Mouse (Mus musculus): ENCODE results near the gene Nubp1. TPM values are rescaled to one million over a fixed set of nuclear protein-coding genes. Genes with fewer than 3 reads are reported as not detected.

Gene Nubp1
- polyA plus RNA-seq, 1 experiment from 2014 or later = 61.8 TPM

DNA sequence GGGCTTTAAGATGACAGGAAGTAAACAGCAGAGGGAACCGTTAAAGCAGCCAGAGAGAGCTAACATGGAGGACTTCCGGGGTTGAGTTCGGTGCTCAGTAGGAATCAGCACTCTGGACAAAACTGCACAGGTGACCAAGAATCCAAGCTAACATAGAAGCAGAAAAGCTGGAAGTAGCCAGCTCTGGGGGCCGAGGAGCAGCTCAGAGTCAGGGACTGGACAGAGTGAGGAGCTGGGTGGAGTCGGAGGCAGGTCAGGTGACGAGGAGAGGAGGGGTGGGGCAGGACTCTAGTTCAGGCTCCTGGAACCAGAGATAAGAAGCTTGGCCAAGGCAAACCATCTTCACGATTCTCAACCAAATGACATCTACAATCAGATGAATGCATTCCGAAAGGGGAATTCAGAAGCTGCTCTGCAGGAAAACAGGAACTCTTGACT lies 27.7 kb upstream of the Nubp1 start:
- 30% methylated on average over 8 of the region's 8 CpGs for WGBS
- H3K4me1 ChIP-seq = no peaks in the 10 kb centered on the region
- H3K4me2 ChIP-seq (replicated peaks) = peak overlapping the region; percentile 29
- no peak overlapping the region for H3K27ac ChIP-seq
- H3K36me3 ChIP-seq = no peaks in the 10 kb centered on the region
- no peak overlapping the region for H3K9ac ChIP-seq
- H3K4me3 ChIP-seq = no peak overlapping the region
- no peak for ATAC-seq (ENCODE audit: insufficient number of reproducible peaks, insufficient read depth, low FRiP score, low TSS enrichment)
- no peaks in the 10 kb centered on the region for H3K9me3 ChIP-seq
- 0 out of 2 replicates have a peak, but pooled peaks cover under 1% of the 10 kb centered on the region for H3K27me3 ChIP-seq

DNA sequence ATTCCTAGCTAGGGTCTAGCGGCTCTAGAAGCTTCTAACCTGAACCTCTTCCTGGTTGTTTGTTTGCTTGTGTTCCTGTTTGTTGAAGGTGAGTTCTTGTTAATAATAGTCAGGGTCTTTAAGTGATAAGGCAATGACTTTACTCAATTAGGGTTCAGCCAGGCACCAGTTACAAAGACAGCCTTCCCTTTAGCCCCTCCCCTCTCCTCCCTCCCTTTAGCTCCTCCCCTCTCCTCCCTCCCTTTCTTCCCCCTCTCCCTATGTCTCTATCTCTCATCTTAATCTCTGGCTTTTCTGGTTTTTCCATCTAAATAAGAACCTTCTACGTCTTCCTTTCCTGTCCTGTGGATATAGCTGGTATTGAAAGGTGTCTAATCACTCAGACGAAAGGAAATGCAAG lies 27.2 kb upstream of the Nubp1 start:
- H3K9ac ChIP-seq = no peak overlapping the region
- no peaks in the 10 kb centered on the region for H3K4me1 ChIP-seq
- ATAC-seq (ENCODE audit: insufficient number of reproducible peaks, insufficient read depth, low FRiP score, low TSS enrichment) = no peak
- H3K36me3 ChIP-seq = no peaks in the 10 kb centered on the region
- H3K27ac ChIP-seq = no peak overlapping the region
- H3K27me3 ChIP-seq = 0 out of 2 replicates have a peak, but pooled peaks cover 3% of the 10 kb centered on the region
- H3K9me3 ChIP-seq = no peaks in the 10 kb centered on the region
- H3K4me3 ChIP-seq = no peak overlapping the region
- 60% methylated on average over 3 of the region's 3 CpGs for WGBS
- peak overlapping the region; percentile 29; the same call in 1 of the 2 replicates for H3K4me2 ChIP-seq (replicated peaks)

DNA sequence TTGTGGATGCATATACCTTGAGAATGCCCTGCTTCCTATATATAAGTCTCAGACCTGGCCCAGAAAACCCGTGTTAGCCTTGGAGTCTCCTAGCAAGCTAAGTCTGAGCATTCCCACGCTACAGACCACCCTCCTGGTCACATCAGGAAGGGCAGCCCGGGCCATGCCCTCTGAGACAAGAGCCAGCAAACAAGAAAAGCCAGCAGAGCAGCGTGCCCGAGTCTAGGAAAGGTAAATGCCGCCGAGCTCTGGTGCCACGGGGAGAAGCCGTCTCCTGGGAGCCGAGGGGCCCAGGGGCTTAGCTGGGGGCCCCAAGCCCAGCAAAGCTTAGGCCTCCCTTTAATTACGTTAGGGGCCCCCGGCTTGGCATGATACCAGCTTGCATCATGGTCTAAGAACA lies 26.5 kb upstream of the Nubp1 start:
- 76% methylated on average over 12 of the region's 12 CpGs for WGBS
- Histone ChIP-seq H3K9ac (no peak overlapping the region), H3K27ac (no peak overlapping the region), H3K4me2 (replicated peaks) (no peak overlapping the region), H3K4me1 (no peaks in the 10 kb centered on the region), H3K36me3 (no peaks in the 10 kb centered on the region), H3K4me3 (no peak overlapping the region), H3K27me3 (0 out of 2 replicates have a peak, but pooled peaks cover 3% of the 10 kb centered on the region), H3K9me3 (no peaks in the 10 kb centered on the region)
- no peak for ATAC-seq (ENCODE audit: insufficient number of reproducible peaks, insufficient read depth, low FRiP score, low TSS enrichment)

DNA sequence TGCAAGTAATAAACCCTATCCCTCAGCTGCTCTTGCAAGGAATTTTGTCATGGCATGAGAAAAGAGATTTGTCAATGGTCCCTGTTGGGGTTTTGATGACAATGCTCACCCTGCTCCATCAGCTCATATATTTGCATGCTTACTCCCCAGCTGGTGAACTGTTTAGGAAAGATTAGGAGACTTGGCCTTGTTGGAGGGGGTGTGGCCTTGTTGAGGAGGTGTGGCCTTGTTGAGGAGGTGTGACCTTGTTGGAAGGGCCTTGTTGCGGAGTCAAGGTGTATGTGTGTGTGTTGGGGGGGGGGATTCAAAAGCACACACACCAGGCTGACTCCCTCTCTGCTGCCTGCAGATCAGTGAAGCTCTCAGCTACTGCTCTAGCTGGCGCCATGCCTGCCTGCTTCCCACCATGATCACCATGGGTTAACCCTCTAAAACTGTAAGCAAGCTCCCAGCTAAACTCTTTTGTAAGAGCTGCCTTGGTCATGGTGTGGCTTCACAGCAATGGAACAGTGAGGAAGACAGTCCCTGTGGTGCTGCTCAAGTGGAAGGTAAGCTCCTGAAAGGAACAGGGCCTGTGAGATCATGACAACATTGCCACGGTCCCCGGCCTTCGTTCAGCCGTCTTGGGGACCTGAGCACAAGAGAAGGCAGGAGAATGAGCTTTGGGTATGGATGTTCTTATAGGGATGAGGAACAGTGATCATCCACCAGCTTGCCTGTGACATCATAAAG lies 22.9 kb upstream of the Nubp1 start:
- H3K4me3 ChIP-seq = no peak overlapping the region
- H3K27me3 ChIP-seq = peaks cover 8% of the 10 kb centered on the region; the same call in 1 of the 2 replicates
- no peak for ATAC-seq (ENCODE audit: insufficient number of reproducible peaks, insufficient read depth, low FRiP score, low TSS enrichment)
- no peak overlapping the region for H3K4me2 ChIP-seq (replicated peaks)
- no peak overlapping the region for H3K9ac ChIP-seq
- H3K36me3 ChIP-seq = no peaks in the 10 kb centered on the region
- H3K4me1 ChIP-seq = no peaks in the 10 kb centered on the region
- H3K27ac ChIP-seq = no peak overlapping the region
- no peaks in the 10 kb centered on the region for H3K9me3 ChIP-seq
- WGBS = 91% methylated on average over 6 of the region's 6 CpGs

DNA sequence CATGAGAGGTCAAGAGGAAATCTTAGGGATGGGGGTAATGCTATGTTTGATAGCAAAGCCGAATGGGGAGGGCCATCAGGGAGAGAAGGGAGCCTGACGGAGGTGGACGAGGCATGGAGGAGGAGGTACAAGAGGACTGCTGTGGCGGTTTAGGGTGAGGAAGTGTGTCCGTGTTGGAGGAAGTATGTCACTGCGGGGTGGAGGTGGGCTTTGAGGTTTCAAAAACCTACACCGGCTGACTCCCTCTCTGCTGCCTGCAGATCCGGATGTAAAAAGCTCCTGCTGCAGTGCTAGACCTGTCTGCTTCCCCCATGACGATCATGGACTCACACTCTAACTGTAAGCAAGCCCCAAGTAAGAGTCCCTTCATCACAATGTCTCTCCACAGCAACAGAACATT lies 19.2 kb upstream of the Nubp1 start:
- Histone ChIP-seq H3K4me2 (replicated peaks) (no peak overlapping the region), H3K27me3 (peaks cover 27% of the 10 kb centered on the region)
- 82% methylated on average over 9 of the region's 9 CpGs for WGBS

DNA sequence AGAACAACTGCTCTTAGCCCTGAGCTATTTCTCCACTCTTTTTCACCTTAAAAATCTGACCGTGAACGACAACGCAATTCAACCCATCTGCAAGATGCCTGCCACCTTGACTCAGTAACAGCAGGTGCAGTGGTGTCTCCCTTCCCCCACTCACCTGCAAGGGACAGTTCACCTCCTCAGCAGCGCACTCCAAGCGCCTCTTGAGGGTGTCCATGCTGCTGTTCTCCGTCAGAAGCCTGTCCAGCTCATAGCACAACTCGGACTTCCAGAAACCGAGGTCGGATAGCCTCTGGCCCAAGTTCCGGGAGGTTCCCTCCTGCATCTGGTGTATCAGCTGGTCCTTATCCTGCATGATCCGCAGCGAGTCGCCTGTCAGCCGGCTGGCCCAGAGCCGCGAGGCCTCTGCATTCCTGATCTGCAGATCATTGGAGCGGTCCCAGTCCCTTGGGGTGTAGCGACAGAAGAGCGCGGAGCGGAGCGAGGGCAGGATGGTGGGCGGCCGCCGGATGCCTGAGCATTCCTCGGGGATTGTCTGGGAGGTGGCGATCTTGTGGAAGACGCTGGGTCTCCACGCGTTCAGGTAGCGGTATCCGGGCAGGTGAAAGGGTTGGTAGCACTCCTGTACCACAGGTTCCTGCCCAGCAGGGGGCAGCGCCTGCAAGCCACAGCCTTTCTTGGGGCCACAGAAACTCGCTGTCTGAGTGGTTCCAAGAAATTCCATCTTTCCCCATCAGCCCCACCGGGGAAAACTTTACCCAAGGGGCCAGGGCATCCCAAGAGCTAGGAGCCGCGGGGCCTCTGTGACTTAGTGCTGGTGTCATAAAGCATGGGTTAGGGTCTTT lies 16.8 kb upstream of the Nubp1 start, which contains the start of gene Tekt5:
Gene Tekt5 (minus strand): TSS at position 792 of the 842 bp plus-strand sequence.
- peak within 1 kb of the TSS; percentile 47 for H3K4me2 ChIP-seq (replicated peaks)
- H3K36me3 ChIP-seq = no peaks in the 10 kb centered on the region
- peaks cover 6% of the 10 kb centered on the region; the same call in 1 of the 2 replicates for H3K4me1 ChIP-seq
- peaks cover 24% of the 10 kb centered on the region for H3K27me3 ChIP-seq
- WGBS = 6% methylated on average over 37 of the region's 37 CpGs
- no peak within 1 kb of the TSS for H3K27ac ChIP-seq
- peak within 1 kb of the TSS; percentile 22 for H3K4me3 ChIP-seq
- no peaks in the 10 kb centered on the region for H3K9me3 ChIP-seq
- H3K9ac ChIP-seq = peak within 1 kb of the TSS; percentile 38; the same call in 1 of the 2 replicates
- no peak for ATAC-seq (ENCODE audit: insufficient number of reproducible peaks, insufficient read depth, low FRiP score, low TSS enrichment)

More for the DNA sequence above, 19.2 kb upstream of the Nubp1 start:
- no peak for ATAC-seq (ENCODE audit: insufficient number of reproducible peaks, insufficient read depth, low FRiP score, low TSS enrichment)
- Histone ChIP-seq H3K4me3 (no peak overlapping the region), H3K9me3 (no peaks in the 10 kb centered on the region), H3K27ac (no peak overlapping the region), H3K9ac (no peak overlapping the region), H3K4me1 (peaks cover 6% of the 10 kb centered on the region; the same call in 1 of the 2 replicates), H3K36me3 (no peaks in the 10 kb centered on the region)

DNA sequence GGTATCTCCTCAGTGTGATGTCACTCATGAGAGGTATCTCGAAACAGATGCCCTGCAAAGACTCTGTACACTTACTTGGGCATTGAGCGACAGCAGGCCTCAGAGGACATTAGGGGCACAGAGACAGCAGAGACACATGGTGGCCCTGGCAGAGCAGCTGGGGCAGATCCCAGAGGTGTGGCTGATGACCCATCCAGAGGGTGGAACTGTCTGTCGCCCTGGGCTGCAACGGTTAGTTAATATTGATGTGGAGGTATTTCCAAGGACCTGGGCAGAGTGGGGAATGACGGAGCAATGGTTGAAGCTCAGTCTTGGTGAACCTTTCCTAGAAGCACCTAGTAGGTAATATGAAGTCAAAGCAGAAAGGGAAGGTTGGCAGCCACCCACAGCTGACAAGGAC lies 13.0 kb upstream of the Nubp1 start:
- no peak overlapping the region for H3K4me2 ChIP-seq (replicated peaks)
- no peak overlapping the region for H3K9ac ChIP-seq
- no peak overlapping the region for H3K27ac ChIP-seq
- H3K4me1 ChIP-seq = peaks cover 6% of the 10 kb centered on the region; the same call in 1 of the 2 replicates
- H3K9me3 ChIP-seq = no peaks in the 10 kb centered on the region
- ATAC-seq (ENCODE audit: insufficient number of reproducible peaks, insufficient read depth, low FRiP score, low TSS enrichment) = no peak
- 73% methylated on average over 5 of the region's 5 CpGs for WGBS
- no peak overlapping the region for H3K4me3 ChIP-seq
- peaks cover 20% of the 10 kb centered on the region for H3K27me3 ChIP-seq
- H3K36me3 ChIP-seq = no peaks in the 10 kb centered on the region

DNA sequence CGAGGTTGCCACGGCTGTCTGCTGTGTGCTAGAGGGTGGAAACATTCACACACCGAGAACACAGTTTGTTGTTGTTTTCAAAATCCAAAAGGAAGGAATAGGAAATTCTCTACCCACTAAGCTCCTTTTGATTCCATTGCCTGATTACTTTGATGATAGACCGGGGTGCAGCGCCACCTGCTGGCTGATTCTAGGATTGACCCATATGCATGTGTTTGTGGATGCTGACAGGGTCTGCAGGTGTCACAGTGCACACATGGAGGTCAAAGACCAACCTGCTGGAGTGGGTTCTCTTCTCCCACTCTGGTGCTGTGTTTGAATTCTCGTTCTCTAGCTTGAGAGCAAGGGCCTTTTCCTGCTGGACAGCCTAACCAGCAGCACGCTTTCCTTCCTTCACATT lies 12.6 kb upstream of the Nubp1 start:
- no peak overlapping the region for H3K4me2 ChIP-seq (replicated peaks)
- ATAC-seq (ENCODE audit: insufficient number of reproducible peaks, insufficient read depth, low FRiP score, low TSS enrichment) = no peak
- H3K27me3 ChIP-seq = peaks cover 16% of the 10 kb centered on the region
- no peak overlapping the region for H3K27ac ChIP-seq
- no peaks in the 10 kb centered on the region for H3K9me3 ChIP-seq
- no peak overlapping the region for H3K4me3 ChIP-seq
- H3K9ac ChIP-seq = no peak overlapping the region
- H3K36me3 ChIP-seq = no peaks in the 10 kb centered on the region
- peaks cover 6% of the 10 kb centered on the region; the same call in 1 of the 2 replicates for H3K4me1 ChIP-seq
- WGBS = 24% methylated on average over 7 of the region's 7 CpGs

DNA sequence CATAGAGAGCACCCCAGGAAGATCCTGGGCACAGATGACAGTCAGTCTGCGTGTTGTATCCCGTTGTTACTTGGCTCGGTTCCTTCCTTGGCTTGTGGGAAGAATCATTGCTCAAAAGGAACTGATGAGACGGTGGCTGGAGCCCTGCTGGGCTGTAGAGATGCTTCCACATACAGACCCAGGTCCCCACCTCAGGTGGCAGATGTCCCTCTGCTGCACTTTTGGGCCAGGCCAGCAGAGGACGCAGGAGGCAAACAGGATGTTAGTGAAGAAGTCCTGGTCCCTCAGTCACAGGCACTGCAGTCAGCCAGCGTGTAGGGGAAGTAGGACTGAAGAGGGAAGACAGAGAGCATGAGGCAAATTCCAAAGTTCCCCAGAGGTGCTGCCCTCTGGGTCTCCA lies 4.2 kb downstream of the Nubp1 start:
- no peak overlapping the region for H3K27ac ChIP-seq
- no peak overlapping the region for H3K4me2 ChIP-seq (replicated peaks)
- ATAC-seq (ENCODE audit: insufficient number of reproducible peaks, insufficient read depth, low FRiP score, low TSS enrichment) = no peak
- H3K4me1 ChIP-seq = peaks cover 5% of the 10 kb centered on the region
- H3K36me3 ChIP-seq = peaks cover 73% of the 10 kb centered on the region
- no peak overlapping the region for H3K9ac ChIP-seq
- H3K9me3 ChIP-seq = no peaks in the 10 kb centered on the region
- no peaks in the 10 kb centered on the region for H3K27me3 ChIP-seq
- H3K4me3 ChIP-seq = no peak overlapping the region
- 80% methylated on average over 6 of the region's 6 CpGs for WGBS

DNA sequence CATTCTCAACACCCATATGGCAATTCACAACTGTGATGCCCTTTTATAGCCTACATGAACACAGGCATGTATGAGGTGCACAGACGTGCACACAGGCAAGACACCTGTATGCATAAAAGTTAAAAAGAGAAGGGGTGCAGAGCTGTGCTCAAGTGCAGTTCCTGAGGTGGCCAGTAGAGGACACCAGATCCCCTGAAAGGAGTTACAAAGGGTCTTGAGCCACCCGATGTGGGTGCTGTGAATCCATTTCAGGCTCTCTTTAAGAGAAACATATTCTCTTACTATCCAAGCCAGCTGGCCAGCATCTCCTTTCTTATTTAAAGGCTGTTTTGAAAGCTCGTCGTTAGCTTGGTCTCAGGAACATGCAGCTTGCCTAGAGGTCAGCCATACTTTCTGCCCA lies 5.1 kb downstream of the Nubp1 start:
- ATAC-seq (ENCODE audit: insufficient number of reproducible peaks, insufficient read depth, low FRiP score, low TSS enrichment) = no peak
- Histone ChIP-seq H3K9ac (no peak overlapping the region), H3K4me3 (no peak overlapping the region), H3K4me2 (replicated peaks) (no peak overlapping the region), H3K27me3 (no peaks in the 10 kb centered on the region), H3K27ac (no peak overlapping the region), H3K4me1 (peaks cover 5% of the 10 kb centered on the region), H3K36me3 (peaks cover 82% of the 10 kb centered on the region), H3K9me3 (no peaks in the 10 kb centered on the region)
- 96% methylated on average over 4 of the region's 4 CpGs for WGBS

DNA sequence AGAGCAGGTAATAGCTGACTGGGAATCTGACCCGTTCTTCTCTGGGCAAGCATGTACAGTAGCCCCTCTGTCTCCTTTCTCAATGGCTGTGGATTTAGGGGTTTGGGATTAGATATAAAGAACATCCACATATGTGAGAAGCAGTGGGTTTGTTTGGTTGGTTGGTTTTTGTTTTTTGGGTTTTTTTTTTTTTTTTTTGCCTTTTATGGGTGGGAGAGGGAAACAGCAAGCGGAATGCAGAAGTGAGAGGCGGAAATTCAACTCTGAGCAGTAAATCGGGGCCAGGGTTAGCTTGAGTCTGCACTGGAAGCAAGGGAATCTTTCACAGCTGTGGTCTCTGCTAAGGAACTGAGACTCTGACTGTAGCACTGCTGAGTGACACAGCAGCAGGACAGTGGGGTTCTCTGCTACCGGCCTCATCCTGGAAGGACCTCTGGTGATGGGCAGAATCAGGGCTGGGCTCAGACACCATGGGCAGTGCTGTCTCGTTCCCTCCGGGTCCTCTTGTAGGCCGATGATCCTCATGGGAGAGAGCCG lies 6.0 kb downstream of the Nubp1 start:
- Histone ChIP-seq H3K9me3 (no peaks in the 10 kb centered on the region), H3K27me3 (no peaks in the 10 kb centered on the region), H3K36me3 (peaks cover 91% of the 10 kb centered on the region), H3K27ac (no peak overlapping the region), H3K9ac (no peak overlapping the region), H3K4me2 (replicated peaks) (no peak overlapping the region), H3K4me3 (no peak overlapping the region), H3K4me1 (no peaks in the 10 kb centered on the region)
- ATAC-seq (ENCODE audit: insufficient number of reproducible peaks, insufficient read depth, low FRiP score, low TSS enrichment) = no peak
- WGBS = 93% methylated on average over 9 of the region's 9 CpGs
